Comparison of ENCODE assay signal across 8 mouse cellular contexts in genomic region chr5:115514896-115515587, GRCm38 (mm10). TPM values are rescaled to one million over a fixed set of nuclear protein-coding genes. Genes with fewer than 3 reads are reported as not detected.
DNase-seq lines count a peak whose midpoint lies in the region; ATAC-seq lines count a peak whose summit lies in the region.

No protein-coding gene starts in this region.

- peak overlapping the region; percentile 35; the same call in 1 of the 2 replicates for H3K9ac ChIP-seq in heart, embryonic 12.5 days
- H3K9ac ChIP-seq in kidney, embryonic 16.5 days (replicated peaks; ENCODE audit: low read length), result peak overlapping the region; percentile 43

- peak; percentile 79 for ATAC-seq in heart, embryonic 12.5 days (ENCODE audit: insufficient number of reproducible peaks, low FRiP score)
- ATAC-seq in kidney, embryonic 16.5 days (ENCODE audit: low FRiP score, low TSS enrichment), result peak; percentile 40

- no peaks in the 10 kb centered on the region for H3K27me3 ChIP-seq in heart, embryonic 12.5 days (replicated peaks)
- H3K27me3 ChIP-seq in kidney, embryonic 16.5 days (ENCODE audit: insufficient read depth, low read length), result no peaks in the 10 kb centered on the region

- H3K4me2 ChIP-seq in heart, embryonic 12.5 days, result peak overlapping the region; percentile 47
- H3K4me2 ChIP-seq in kidney, embryonic 16.5 days (replicated peaks; ENCODE audit: low read depth, low read length), result peak overlapping the region; percentile 40

- peaks cover 15% of the 10 kb centered on the region for H3K36me3 ChIP-seq in heart, embryonic 12.5 days
- H3K36me3 ChIP-seq in kidney, embryonic 16.5 days (ENCODE audit: insufficient read depth, low read length), result no peaks in the 10 kb centered on the region; the same call in 1 of the 2 replicates

- 55% methylated on average over 20 of the region's 20 CpGs for WGBS in heart, embryonic 12.5 days
- 41% methylated on average over 20 of the region's 20 CpGs for WGBS in kidney, embryonic 16.5 days

- no peaks in the 10 kb centered on the region for H3K9me3 ChIP-seq in heart, embryonic 12.5 days (replicated peaks)
- H3K9me3 ChIP-seq in kidney, embryonic 16.5 days (ENCODE audit: low read length), result no peaks in the 10 kb centered on the region

- H3K4me1 ChIP-seq in brown adipose tissue, adult 24 weeks (ENCODE audit: control insufficient read depth, insufficient read depth, insufficient read length, low read length), result peaks cover 42% of the 10 kb centered on the region
- H3K4me1 ChIP-seq in heart, embryonic 12.5 days (replicated peaks), result peaks cover 48% of the 10 kb centered on the region
- H3K4me1 ChIP-seq in kidney, embryonic 16.5 days (ENCODE audit: insufficient read depth, low read length), result peaks cover 41% of the 10 kb centered on the region

- H3K4me3 ChIP-seq in brown adipose tissue, adult 24 weeks (ENCODE audit: insufficient read depth, low read depth, low read length), result peak overlapping the region; percentile 41
- H3K4me3 ChIP-seq in heart, embryonic 12.5 days, result 0 out of 2 replicates have a peak overlapping the region, but pooled peaks have one; percentile 3
- H3K4me3 ChIP-seq in kidney, embryonic 16.5 days (ENCODE audit: low read length), result no peak overlapping the region

- H3K27ac ChIP-seq in brown adipose tissue, adult 24 weeks (replicated peaks; ENCODE audit: low read depth, low read length), result peak overlapping the region; percentile 92
- peak overlapping the region; percentile 88 for H3K27ac ChIP-seq in heart, embryonic 12.5 days (ENCODE audit: poor library complexity, severe bottlenecking)
- peak overlapping the region; percentile 86 for H3K27ac ChIP-seq in kidney, embryonic 16.5 days (ENCODE audit: low read length)

- DNase-seq in cerebellum, adult 11-12 months, result peak; percentile 50
- DNase-seq in cerebellum, postnatal 4 days (ENCODE audit: low spot score in 2 of 2), result no peak
- peak; percentile 94 for DNase-seq in lung, postnatal 25 days (ENCODE audit: low spot score)
- no peak for DNase-seq in ovary, postnatal 14 days (ENCODE audit: low spot score)
- no peak for DNase-seq in urinary bladder, postnatal 4 days (ENCODE audit: low spot score in 2 of 2)

RNA-seq across cellular contexts. Expression of gene Pxn, which starts 8.6 kb away (rescaled TPM):
- polyA plus RNA-seq in brown adipose tissue, adult 24 weeks (2012; ENCODE audit: insufficient read depth, insufficient read length, missing spikeins), result 10.6 and 12.2 TPM in 2 replicates
- 41.1 and 41.7 TPM in 2 replicates for polyA plus RNA-seq in heart, embryonic 12.5 days (2016; fragmentation: Nextera tagmentation; extraction: Ambion mirVana)
- 60.5 and 67.2 TPM in 2 replicates for polyA plus RNA-seq in kidney, embryonic 16.5 days (2015; fragmentation: Nextera tagmentation; extraction: Ambion mirVana)

RNA-seq across cellular contexts. Expression of gene Sirt4, which starts 30.5 kb away (rescaled TPM):
- 11.4 and 18.4 TPM in 2 replicates for polyA plus RNA-seq in brown adipose tissue, adult 24 weeks (2012; ENCODE audit: insufficient read depth, insufficient read length, missing spikeins)
- polyA plus RNA-seq in heart, embryonic 12.5 days (2016; fragmentation: Nextera tagmentation; extraction: Ambion mirVana), result 14.7 and 18.0 TPM in 2 replicates
- polyA plus RNA-seq in kidney, embryonic 16.5 days (2015; fragmentation: Nextera tagmentation; extraction: Ambion mirVana), result 27.3 and 27.5 TPM in 2 replicates

RNA-seq across cellular contexts. Expression of gene Rplp0, which starts 44.2 kb away (rescaled TPM):
- polyA plus RNA-seq in brown adipose tissue, adult 24 weeks (2012; ENCODE audit: insufficient read depth, insufficient read length, missing spikeins), result 575 and 685 TPM in 2 replicates
- polyA plus RNA-seq in heart, embryonic 12.5 days (2016; fragmentation: Nextera tagmentation; extraction: Ambion mirVana), result 949 and 971 TPM in 2 replicates
- polyA plus RNA-seq in kidney, embryonic 16.5 days (2015; fragmentation: Nextera tagmentation; extraction: Ambion mirVana), result 1,527 and 1,553 TPM in 2 replicates

RNA-seq across cellular contexts. Expression of gene Pla2g1b, which starts 49.0 kb away (rescaled TPM):
- polyA plus RNA-seq in brown adipose tissue, adult 24 weeks (2012; ENCODE audit: insufficient read depth, insufficient read length, missing spikeins), result not detected in 2 replicates
- polyA plus RNA-seq in heart, embryonic 12.5 days (2016; fragmentation: Nextera tagmentation; extraction: Ambion mirVana), result 0.72 and 1.3 TPM in 2 replicates
- polyA plus RNA-seq in kidney, embryonic 16.5 days (2015; fragmentation: Nextera tagmentation; extraction: Ambion mirVana), result 0.94 and 2.1 TPM in 2 replicates

RNA-seq across cellular contexts. Expression of gene Gcn1l1, which starts 50.0 kb away (rescaled TPM):
- polyA plus RNA-seq in brown adipose tissue, adult 24 weeks (2012; ENCODE audit: insufficient read depth, insufficient read length, missing spikeins), result 9.9 and 15.0 TPM in 2 replicates
- polyA plus RNA-seq in heart, embryonic 12.5 days (2016; fragmentation: Nextera tagmentation; extraction: Ambion mirVana), result 43.1 and 47.0 TPM in 2 replicates
- polyA plus RNA-seq in kidney, embryonic 16.5 days (2015; fragmentation: Nextera tagmentation; extraction: Ambion mirVana), result 44.3 and 48.8 TPM in 2 replicates

Comparison
In these comparisons a context has a peak if more than half of its experiments do, and no peak if none do; other contexts are left out.
1. DNase-seq: peak in cerebellum, adult 11-12 months (single experiment) and lung, postnatal 25 days (single experiment); none in cerebellum, postnatal 4 days (0 of 2), ovary, postnatal 14 days (single experiment) and urinary bladder, postnatal 4 days (0 of 2).
2. Peak in every context shown above with its lines, with median percentiles within 50 percentile points of each other: H3K27ac ChIP-seq.